Mouse (Mus musculus): ENCODE measurements around the gene Pax5.

- TF ChIP-seq CTCF (IDR thresholded peaks at IDR 0.05; ENCODE audit: low read depth, low read length) (no peak), POLR2A (IDR thresholded peaks at IDR 0.05; ENCODE audit: borderline replicate concordance, low read depth, low read length) (no peak)
Measured at GRCm38 (mm10) chr4:44667369-44667768, 42.9 kb downstream of the Pax5 start.
